Mouse (Mus musculus) hindbrain, embryonic 15.5 days (tissue): ENCODE measurements around the gene Hoxa9. TPM values are rescaled to one million over a fixed set of nuclear protein-coding genes. Genes with fewer than 3 reads are reported as not detected.

Experiments used
- ATAC-seq: fragments of 200-750 bp; cut with Nextera tagmentation; 2 replicates; pipeline ENCODE4 v1.8.0; 2017; ENCODE audit warnings: low read depth, moderate number of reproducible peaks, moderate TSS enrichment; ENCODE audit not compliant: low FRiP score
- H3K27ac ChIP-seq: fragments of 300-500 bp; sonication (generic); replicated peaks from 2 replicates; pipeline ENCODE4 v1.5.1; 2015; ENCODE audit warnings: mild to moderate bottlenecking, inconsistent platforms
- H3K27me3 ChIP-seq: fragments of 300-500 bp; sonication (generic); 2 replicates; pipeline ENCODE4 v1.6.1; 2015; ENCODE audit warnings: control low read depth, inconsistent platforms
- H3K36me3 ChIP-seq: fragments of 300-500 bp; sonication (generic); 2 replicates; pipeline ENCODE4 v1.6.1; 2015; ENCODE audit warnings: control low read depth, inconsistent platforms
- H3K4me1 ChIP-seq: fragments of 300-500 bp; sonication (generic); replicated peaks from 2 replicates; pipeline ENCODE4 v1.6.1; 2015; ENCODE audit warnings: control low read depth, inconsistent platforms
- H3K4me2 ChIP-seq: fragments of 300-500 bp; sonication (generic); 2 replicates; pipeline ENCODE4 v1.6.1; 2015; ENCODE audit warnings: moderate library complexity, mild to moderate bottlenecking, inconsistent platforms
- H3K4me3 ChIP-seq: fragments of 300-500 bp; sonication (generic); 2 replicates; pipeline ENCODE4 v1.5.1; 2015; ENCODE audit warnings: mild to moderate bottlenecking, inconsistent platforms
- H3K9ac ChIP-seq: fragments of 300-500 bp; sonication (generic); 2 replicates; pipeline ENCODE4 v1.6.1; 2015; ENCODE audit warnings: inconsistent platforms
- H3K9me3 ChIP-seq: fragments of 300-500 bp; sonication (generic); 2 replicates; pipeline ENCODE4 v1.6.1; 2016; ENCODE audit warnings: control low read depth, inconsistent platforms
- whole genome bisulfite sequencing: fragments of 180-500 bp; shearing (Covaris S2); methylation state at CpG from one replicate; pipeline ENCODE4 v1.1.7; 2015; 5-methylcytosine and 5-hydroxymethylcytosine counted together
- polyA plus RNA-seq: library from polyadenylated mRNA; unstranded; fragments of >200 nt; fragmentation: Nextera tagmentation; extraction: Ambion mirVana; gene quantifications from 2 replicates; pipeline ENCODE4 v1.2.1, GENCODE M21; 2015

Hoxa9 gene
- 0.58 and 3.4 TPM in 2 replicates for polyA plus RNA-seq

GRCm38 (mm10) chr6:52230516-52231165, at the start of gene Hoxa9:
Hoxa9 (minus strand) TSS chr6:52231089.
- no peak within 1 kb of the TSS for H3K4me2 ChIP-seq

GRCm38 (mm10) chr6:52276920-52277319, 46.0 kb upstream of the Hoxa9 start:
- Histone ChIP-seq H3K4me1 (no peaks in the 10 kb centered on the region), H3K9ac (no peak overlapping the region), H3K27me3 (peaks cover 84% of the 10 kb centered on the region), H3K36me3 (no peaks in the 10 kb centered on the region), H3K4me2 (no peak overlapping the region), H3K4me3 (no peak overlapping the region), H3K9me3 (no peaks in the 10 kb centered on the region), H3K27ac (no peak overlapping the region)
- ATAC-seq = no peak
- 6% methylated on average over 5 of the region's 5 CpGs for WGBS

More at GRCm38 (mm10) chr6:52230516-52231165, at the start of gene Hoxa9:
- Histone ChIP-seq H3K9me3 (no peaks in the 10 kb centered on the region), H3K4me1 (no peaks in the 10 kb centered on the region), H3K36me3 (no peaks in the 10 kb centered on the region), H3K27me3 (peaks cover 91% of the 10 kb centered on the region), H3K9ac (no peak within 1 kb of the TSS), H3K4me3 (no peak within 1 kb of the TSS), H3K27ac (no peak within 1 kb of the TSS)
- WGBS = under 1% methylated on average over 23 of the region's 36 CpGs
- ATAC-seq = no peak

- H3K36me3 ChIP-seq = no peaks in the 10 kb centered on the region
- 2% methylated on average over 6 of the region's 6 CpGs for WGBS
- no peak overlapping the region for H3K27ac ChIP-seq
- no peak overlapping the region for H3K4me2 ChIP-seq
- H3K4me1 ChIP-seq = no peaks in the 10 kb centered on the region
- no peak for ATAC-seq
- no peak overlapping the region for H3K9ac ChIP-seq
- H3K27me3 ChIP-seq = peaks cover 87% of the 10 kb centered on the region
- no peaks in the 10 kb centered on the region for H3K9me3 ChIP-seq
- H3K4me3 ChIP-seq = no peak overlapping the region
Observed at GRCm38 (mm10) chr6:52276382-52276781, 45.5 kb upstream of the Hoxa9 start.

GRCm38 (mm10) chr6:52275563-52276280, 44.8 kb upstream of the Hoxa9 start:
- peaks cover 87% of the 10 kb centered on the region for H3K27me3 ChIP-seq
- peaks cover under 1% of the 10 kb centered on the region; the same call in 1 of the 2 replicates for H3K4me1 ChIP-seq
- no peak overlapping the region for H3K4me3 ChIP-seq
- H3K4me2 ChIP-seq = no peak overlapping the region
- 5% methylated on average over 8 of the region's 8 CpGs for WGBS
- no peak for ATAC-seq
- H3K9me3 ChIP-seq = no peaks in the 10 kb centered on the region
- no peak overlapping the region for H3K9ac ChIP-seq
- no peak overlapping the region for H3K27ac ChIP-seq
- no peaks in the 10 kb centered on the region for H3K36me3 ChIP-seq

GRCm38 (mm10) chr6:52274576-52274975, 43.7 kb upstream of the Hoxa9 start:
- WGBS = 2% methylated on average over 11 of the region's 11 CpGs
- no peak for ATAC-seq

GRCm38 (mm10) chr6:52273656-52274280, 42.9 kb upstream of the Hoxa9 start:
- Histone ChIP-seq H3K4me3 (no peak overlapping the region), H3K9me3 (no peaks in the 10 kb centered on the region), H3K4me2 (no peak overlapping the region), H3K36me3 (no peaks in the 10 kb centered on the region), H3K4me1 (peaks cover 2% of the 10 kb centered on the region; the same call in 1 of the 2 replicates), H3K27me3 (peaks cover 94% of the 10 kb centered on the region), H3K9ac (no peak overlapping the region), H3K27ac (no peak overlapping the region)
- ATAC-seq = no peak
- WGBS = 2% methylated on average over 21 of the region's 22 CpGs

More at GRCm38 (mm10) chr6:52274576-52274975, 43.7 kb upstream of the Hoxa9 start:
- Histone ChIP-seq H3K27me3 (peaks cover 92% of the 10 kb centered on the region), H3K4me3 (no peak overlapping the region), H3K4me2 (no peak overlapping the region), H3K36me3 (no peaks in the 10 kb centered on the region), H3K9ac (no peak overlapping the region), H3K9me3 (no peaks in the 10 kb centered on the region), H3K4me1 (peaks cover 2% of the 10 kb centered on the region; the same call in 1 of the 2 replicates), H3K27ac (no peak overlapping the region)

GRCm38 (mm10) chr6:52272766-52273655, 42.1 kb upstream of the Hoxa9 start:
- Histone ChIP-seq H3K27me3 (peaks cover 95% of the 10 kb centered on the region), H3K9me3 (no peaks in the 10 kb centered on the region), H3K4me1 (peaks cover 2% of the 10 kb centered on the region; the same call in 1 of the 2 replicates), H3K36me3 (no peaks in the 10 kb centered on the region), H3K9ac (no peak overlapping the region), H3K27ac (no peak overlapping the region), H3K4me3 (no peak overlapping the region), H3K4me2 (no peak overlapping the region)
- ATAC-seq = no peak
- 3% methylated on average over 22 of the region's 22 CpGs for WGBS

GRCm38 (mm10) chr6:52270494-52271480, 39.9 kb upstream of the Hoxa9 start:
- Histone ChIP-seq H3K4me3 (no peak overlapping the region), H3K27me3 (peaks cover 90% of the 10 kb centered on the region), H3K4me1 (peaks cover 2% of the 10 kb centered on the region; the same call in 1 of the 2 replicates), H3K4me2 (no peak overlapping the region), H3K27ac (no peak overlapping the region), H3K36me3 (no peaks in the 10 kb centered on the region), H3K9ac (no peak overlapping the region), H3K9me3 (no peaks in the 10 kb centered on the region)
- WGBS = 4% methylated on average over 23 of the region's 23 CpGs
- ATAC-seq = peak; percentile 61; the same call in 1 of the 2 replicates

- no peaks in the 10 kb centered on the region for H3K36me3 ChIP-seq
- H3K4me1 ChIP-seq = peaks cover 2% of the 10 kb centered on the region; the same call in 1 of the 2 replicates
- peaks cover 91% of the 10 kb centered on the region for H3K27me3 ChIP-seq
- H3K4me2 ChIP-seq = no peak overlapping the region
- H3K9me3 ChIP-seq = no peaks in the 10 kb centered on the region
- ATAC-seq = no peak
- no peak overlapping the region for H3K4me3 ChIP-seq
- whole genome bisulfite sequencing = under 1% methylated on average over 3 of the region's 3 CpGs
- no peak overlapping the region for H3K27ac ChIP-seq
- H3K9ac ChIP-seq = no peak overlapping the region
Observed at GRCm38 (mm10) chr6:52268756-52269155, 37.9 kb upstream of the Hoxa9 start.

- Histone ChIP-seq H3K27me3 (peaks cover 93% of the 10 kb centered on the region), H3K4me1 (peaks cover 2% of the 10 kb centered on the region; the same call in 1 of the 2 replicates), H3K4me3 (no peak overlapping the region), H3K4me2 (no peak overlapping the region), H3K9me3 (no peaks in the 10 kb centered on the region), H3K36me3 (no peaks in the 10 kb centered on the region), H3K9ac (no peak overlapping the region), H3K27ac (no peak overlapping the region)
- 1% methylated on average over 7 of the region's 7 CpGs for WGBS
- ATAC-seq = no peak
Observed at GRCm38 (mm10) chr6:52268341-52268740, 37.5 kb upstream of the Hoxa9 start.
